Mouse (Mus musculus) embryonic facial prominence, embryonic 11.5 days (tissue): ENCODE measurements around the gene Hdac1. TPM values are rescaled to one million over a fixed set of nuclear protein-coding genes. Genes with fewer than 3 reads are reported as not detected.

Source experiments
- ATAC-seq: fragments of 200-750 bp; cut with Nextera tagmentation; replicated peaks from 2 replicates; pipeline ENCODE4 v1.8.0; 2017; ENCODE audit warnings: low read depth; ENCODE audit not compliant: insufficient number of reproducible peaks, low FRiP score, low TSS enrichment
- DNase-seq: peaks from one replicate; pipeline ENCODE4 v3.0.0-alpha.2; 2015; ENCODE audit warnings: low spot score
- H3K27ac ChIP-seq: fragments of 300-500 bp; sonication (generic); replicated peaks from 2 replicates; pipeline ENCODE4 v1.5.1; 2014; ENCODE audit warnings: mild to moderate bottlenecking, low read depth, low read length, control low read depth
- H3K27me3 ChIP-seq: fragments of 300-500 bp; sonication (generic); 2 replicates; pipeline ENCODE4 v1.6.1; 2014; ENCODE audit warnings: mild to moderate bottlenecking, low read length, moderate library complexity, mixed read lengths; ENCODE audit not compliant: control insufficient read depth, insufficient read depth
- H3K36me3 ChIP-seq: fragments of 300-500 bp; sonication (generic); replicated peaks from 2 replicates; pipeline ENCODE4 v1.6.1; 2014; ENCODE audit warnings: low read depth, mild to moderate bottlenecking, low read length, moderate library complexity, mixed read lengths; ENCODE audit not compliant: control insufficient read depth, insufficient read depth
- H3K4me1 ChIP-seq: fragments of 300-500 bp; sonication (generic); 2 replicates; pipeline ENCODE4 v1.6.1; 2014; ENCODE audit warnings: low read length, mixed read lengths; ENCODE audit not compliant: control insufficient read depth, insufficient read depth
- H3K4me2 ChIP-seq: fragments of 300-500 bp; sonication (generic); 2 replicates; pipeline ENCODE4 v1.6.1; 2014; ENCODE audit warnings: low read depth, mild to moderate bottlenecking, control low read depth, low read length, moderate library complexity
- H3K4me3 ChIP-seq: fragments of 300-500 bp; sonication (generic); 2 replicates; pipeline ENCODE4 v1.5.1; 2014; ENCODE audit warnings: low read depth, low read length, control low read depth
- H3K9ac ChIP-seq: fragments of 300-500 bp; sonication (generic); replicated peaks from 2 replicates; pipeline ENCODE4 v1.6.1; 2014; ENCODE audit warnings: mild to moderate bottlenecking, control low read depth, low read length
- H3K9me3 ChIP-seq: fragments of 300-500 bp; sonication (generic); replicated peaks from 2 replicates; pipeline ENCODE4 v1.6.1; 2016; ENCODE audit warnings: mild to moderate bottlenecking, low read length, inconsistent platforms, mixed read lengths; ENCODE audit not compliant: control insufficient read depth
- whole genome bisulfite sequencing: fragments of 180-500 bp; shearing (Covaris S2); extraction: QIAGEN DNeasy Blood & Tissue Kit; methylation state at CpG from one replicate; pipeline ENCODE4 v1.1.7; 2014; 5-methylcytosine and 5-hydroxymethylcytosine counted together
- polyA plus RNA-seq: library from polyadenylated mRNA; unstranded; fragments of >200 nt; fragmentation: Nextera tagmentation; extraction: Ambion mirVana; gene quantifications from 2 replicates; pipeline ENCODE4 v1.2.1, GENCODE M21; 2014

The Hdac1 gene
- polyA plus RNA-seq, 1 experiment from 2014 or later, result 271 TPM

GRCm38 (mm10) chr4:129578466-129578865, 36.0 kb upstream of the Hdac1 start, which contains the start of gene Fam167b:
Gene Fam167b, minus strand, starts transcription at chr4:129578549.
- Histone ChIP-seq H3K4me2 (no peak within 1 kb of the TSS), H3K9ac (no peak within 1 kb of the TSS), H3K4me1 (no peaks in the 10 kb centered on the region), H3K36me3 (no peaks in the 10 kb centered on the region), H3K4me3 (no peak within 1 kb of the TSS), H3K9me3 (no peaks in the 10 kb centered on the region), H3K27ac (no peak within 1 kb of the TSS), H3K27me3 (no peaks in the 10 kb centered on the region)
- WGBS, result 88% methylated on average over 5 of the region's 5 CpGs
- DNase-seq, result no peak
- ATAC-seq, result no peak

- Histone ChIP-seq H3K4me2 (no peak overlapping the region), H3K9me3 (no peaks in the 10 kb centered on the region), H3K27ac (no peak overlapping the region), H3K27me3 (no peaks in the 10 kb centered on the region), H3K9ac (no peak overlapping the region), H3K4me1 (no peaks in the 10 kb centered on the region), H3K36me3 (no peaks in the 10 kb centered on the region), H3K4me3 (no peak overlapping the region)
- WGBS, result 84% methylated on average over 7 of the region's 7 CpGs
- no peak for ATAC-seq
- no peak for DNase-seq
Observed at GRCm38 (mm10) chr4:129577688-129578087, 35.2 kb upstream of the Hdac1 start.

DNA sequence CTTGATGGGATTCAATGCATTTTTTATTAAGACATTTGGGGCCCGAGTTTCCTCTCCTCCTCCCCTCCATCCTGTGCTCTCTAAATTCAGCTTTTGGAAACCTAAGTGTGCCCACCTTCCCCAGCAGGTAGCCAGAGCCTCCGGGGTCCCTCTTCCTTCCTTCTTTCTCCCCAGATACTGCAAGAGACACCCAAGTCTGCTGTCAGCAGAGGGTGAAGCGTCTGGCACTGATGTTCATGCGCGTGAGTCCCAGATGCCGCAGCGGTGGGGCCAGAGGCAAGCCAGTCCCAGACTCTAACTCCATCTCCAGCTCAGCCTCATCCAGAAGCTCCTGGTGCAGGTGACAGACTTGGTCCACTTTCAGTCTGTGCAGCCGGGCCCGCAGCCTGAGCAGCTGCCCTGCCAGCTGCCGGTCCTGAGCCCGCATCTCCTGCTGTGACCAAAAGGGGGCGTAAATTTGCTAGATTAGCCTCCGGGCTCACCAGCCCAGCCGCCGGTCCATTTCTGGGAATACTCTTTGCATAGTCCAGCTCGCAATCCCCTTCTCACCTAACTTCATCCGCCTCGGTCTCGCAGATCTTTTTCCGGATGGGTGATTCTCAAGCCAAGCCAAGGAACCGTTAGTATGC, 34.5 kb upstream of the Hdac1 start:
- no peaks in the 10 kb centered on the region for H3K36me3 ChIP-seq
- no peaks in the 10 kb centered on the region for H3K4me1 ChIP-seq
- ATAC-seq (no peak), DNase-seq (peak; percentile 73)
- no peak overlapping the region for H3K27ac ChIP-seq
- H3K9me3 ChIP-seq, result no peaks in the 10 kb centered on the region
- no peaks in the 10 kb centered on the region for H3K27me3 ChIP-seq
- H3K9ac ChIP-seq, result 0 out of 2 replicates have a peak overlapping the region, but pooled peaks have one; percentile 9
- no peak overlapping the region for H3K4me3 ChIP-seq
- H3K4me2 ChIP-seq, result no peak overlapping the region
- WGBS, result 33% methylated on average over 21 of the region's 21 CpGs

GRCm38 (mm10) chr4:129575171-129575844, 32.8 kb upstream of the Hdac1 start:
- H3K9me3 ChIP-seq, result no peaks in the 10 kb centered on the region
- H3K27ac ChIP-seq, result no peak overlapping the region
- DNase-seq (peak; percentile 5), ATAC-seq (no peak)
- H3K27me3 ChIP-seq, result no peaks in the 10 kb centered on the region
- H3K4me3 ChIP-seq, result no peak overlapping the region
- H3K4me2 ChIP-seq, result no peak overlapping the region
- no peaks in the 10 kb centered on the region for H3K4me1 ChIP-seq
- H3K9ac ChIP-seq, result no peak overlapping the region
- no peaks in the 10 kb centered on the region for H3K36me3 ChIP-seq
- WGBS, result 49% methylated on average over 8 of the region's 8 CpGs

DNA sequence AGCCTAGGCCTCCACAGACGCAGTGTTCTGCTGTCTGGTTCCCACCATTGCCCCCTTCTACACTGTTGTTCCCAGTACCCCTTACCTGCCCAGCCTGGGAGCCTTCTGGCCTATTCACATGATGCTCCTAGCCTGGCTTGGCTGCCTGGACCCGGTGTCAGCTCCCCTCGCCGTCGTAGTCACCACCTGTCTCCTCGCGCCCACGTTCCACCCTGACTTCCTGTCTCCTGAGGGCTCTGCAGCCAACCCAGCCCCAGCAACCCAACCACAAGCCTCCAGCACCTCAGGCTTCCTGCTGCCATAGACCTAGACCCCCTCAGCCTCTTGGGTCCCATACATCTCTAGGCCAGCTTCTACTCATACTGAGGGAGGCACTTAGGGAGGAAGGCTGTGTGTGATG, 30.9 kb upstream of the Hdac1 start, which contains the start of gene Lck:
Gene Lck (minus strand): TSS at position 212 of the 400 bp plus-strand sequence.
- no peak for ATAC-seq
- 92% methylated on average over 8 of the region's 8 CpGs for WGBS
- Histone ChIP-seq H3K4me2 (no peak within 1 kb of the TSS), H3K36me3 (no peaks in the 10 kb centered on the region), H3K9ac (no peak within 1 kb of the TSS), H3K4me1 (no peaks in the 10 kb centered on the region), H3K9me3 (no peaks in the 10 kb centered on the region), H3K27ac (no peak within 1 kb of the TSS), H3K27me3 (no peaks in the 10 kb centered on the region), H3K4me3 (no peak within 1 kb of the TSS)
- DNase-seq, result no peak

- Histone ChIP-seq H3K27me3 (no peaks in the 10 kb centered on the region), H3K36me3 (no peaks in the 10 kb centered on the region), H3K4me3 (no peak overlapping the region), H3K9ac (no peak overlapping the region), H3K27ac (no peak overlapping the region), H3K4me1 (no peaks in the 10 kb centered on the region), H3K4me2 (no peak overlapping the region), H3K9me3 (no peaks in the 10 kb centered on the region)
- DNase-seq (no peak), ATAC-seq (no peak)
- 92% methylated on average over 4 of the region's 4 CpGs for WGBS
Observed at GRCm38 (mm10) chr4:129573093-129573370, 30.5 kb upstream of the Hdac1 start.

DNA sequence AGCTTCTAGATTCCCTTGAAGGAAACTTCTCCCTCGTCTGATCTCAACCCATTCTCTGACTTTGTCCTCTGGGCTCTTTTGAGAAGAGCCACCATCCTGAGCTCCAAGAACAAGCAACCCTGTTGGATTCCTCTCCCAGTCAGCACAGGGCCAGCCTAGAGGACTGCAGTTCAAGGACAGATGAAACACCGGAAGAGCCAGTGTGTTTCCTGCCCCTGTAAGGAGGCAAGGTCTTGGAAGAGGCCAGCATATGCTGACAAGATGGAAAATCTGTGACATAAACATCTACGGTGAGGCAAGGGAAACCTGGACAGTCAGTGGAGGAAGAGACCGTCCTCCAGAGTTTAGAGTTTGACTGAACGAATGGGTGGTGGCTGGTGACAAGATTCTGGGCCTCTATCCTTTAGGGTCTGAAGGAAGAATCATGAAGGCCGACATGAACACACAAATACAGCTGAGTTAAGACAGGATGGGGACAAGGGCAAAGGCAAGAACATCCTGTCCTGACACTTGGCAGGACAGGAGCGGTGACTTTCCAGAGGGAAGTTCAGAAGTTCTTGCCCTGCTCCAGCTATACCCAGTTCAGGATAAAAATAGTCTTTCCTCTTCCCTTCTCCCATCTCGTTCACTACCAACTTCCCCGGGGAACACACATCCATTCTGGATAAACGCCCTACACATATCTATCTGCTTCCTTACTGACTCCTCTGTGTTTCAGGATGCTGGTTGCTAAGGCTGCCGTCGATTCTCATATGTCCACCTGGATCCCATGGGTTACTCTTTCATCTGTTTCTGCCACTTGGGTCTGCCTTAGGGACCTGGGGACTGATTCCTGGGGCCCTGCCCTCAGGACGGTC, 30.0 kb upstream of the Hdac1 start:
- no peaks in the 10 kb centered on the region for H3K27me3 ChIP-seq

More for the DNA sequence above, 30.0 kb upstream of the Hdac1 start:
- Histone ChIP-seq H3K4me3 (no peak overlapping the region), H3K27ac (no peak overlapping the region), H3K4me2 (no peak overlapping the region), H3K9ac (no peak overlapping the region), H3K9me3 (no peaks in the 10 kb centered on the region), H3K4me1 (no peaks in the 10 kb centered on the region), H3K36me3 (no peaks in the 10 kb centered on the region)
- DNase-seq (no peak), ATAC-seq (no peak)
- WGBS, result 77% methylated on average over 13 of the region's 13 CpGs
